Mouse (Mus musculus) midbrain, postnatal 0 days (tissue): ENCODE results near the gene Brd7. TPM values are rescaled to one million over a fixed set of nuclear protein-coding genes. Genes with fewer than 3 reads are reported as not detected.

Experiments
- ATAC-seq: fragments of 200-750 bp; cut with Nextera tagmentation; 2 replicates; pipeline ENCODE4 v1.8.0; 2017; ENCODE audit warnings: moderate number of reproducible peaks, mild to moderate bottlenecking, moderate TSS enrichment, moderate library complexity; ENCODE audit not compliant: low FRiP score
- DNase-seq: peaks from one replicate; pipeline ENCODE4 v3.0.0-alpha.2; 2015; ENCODE audit warnings: low spot score
- H3K27ac ChIP-seq: fragments of 300-500 bp; sonication (generic); 2 replicates; pipeline ENCODE4 v1.5.1; 2014; ENCODE audit warnings: low read depth, mild to moderate bottlenecking, low read length, mixed read lengths
- H3K27me3 ChIP-seq: fragments of 300-500 bp; sonication (generic); 2 replicates; pipeline ENCODE4 v1.6.1; 2014; ENCODE audit warnings: low read length, control low read depth, mixed read lengths; ENCODE audit not compliant: insufficient read depth
- H3K36me3 ChIP-seq: fragments of 300-500 bp; sonication (generic); 2 replicates; pipeline ENCODE4 v1.6.1; 2014; ENCODE audit warnings: low read length, control low read depth, mixed read lengths; ENCODE audit not compliant: insufficient read depth
- H3K4me1 ChIP-seq: fragments of 300-500 bp; sonication (generic); 2 replicates; pipeline ENCODE4 v1.6.1; 2014; ENCODE audit warnings: mild to moderate bottlenecking, control low read depth, antibody characterized with exemption, low read length, mixed read lengths; ENCODE audit not compliant: insufficient read depth
- H3K4me2 ChIP-seq: fragments of 300-500 bp; sonication (generic); 2 replicates; pipeline ENCODE4 v1.6.1; 2014; ENCODE audit warnings: low read depth, mild to moderate bottlenecking, low read length, mixed read lengths; ENCODE audit not compliant: poor library complexity, severe bottlenecking
- H3K4me3 ChIP-seq: fragments of 300-500 bp; sonication (generic); 2 replicates; pipeline ENCODE4 v1.5.1; 2014; ENCODE audit warnings: low read depth, mild to moderate bottlenecking, low read length, moderate library complexity
- H3K9ac ChIP-seq: fragments of 300-500 bp; sonication (generic); replicated peaks from 2 replicates; pipeline ENCODE4 v1.6.1; 2014; ENCODE audit warnings: mild to moderate bottlenecking, low read length, moderate library complexity, mixed read lengths; ENCODE audit not compliant: poor library complexity, severe bottlenecking
- H3K9me3 ChIP-seq: fragments of 300-500 bp; sonication (generic); 2 replicates; pipeline ENCODE4 v1.6.1; 2016; ENCODE audit warnings: low read length, control low read depth
- CTCF ChIP-seq: IDR thresholded peaks from 2 replicates; pipeline ENCODE4 v1.5.1; 2016; ENCODE audit warnings: antibody characterized with exemption, mild to moderate bottlenecking
- WGBS: fragments of 180-500 bp; shearing (Covaris S2); extraction: QIAGEN DNeasy Blood & Tissue Kit; methylation state at CpG from one replicate; pipeline ENCODE4 v1.1.7; 2014; 5-methylcytosine and 5-hydroxymethylcytosine counted together
- polyA plus RNA-seq: library from polyadenylated mRNA; unstranded; fragments of >200 nt; fragmentation: Nextera tagmentation; extraction: Ambion mirVana; gene quantifications from 2 replicates; pipeline ENCODE4 v1.2.1, GENCODE M21; 2015
- total RNA-seq: library from RNA; depleted of rRNA; stranded (reverse); fragments of >200 nt; gene quantifications from 2 replicates; pipeline ENCODE4 v1.2.3, GENCODE M21; 2014

The Brd7 gene
- total and polyA plus RNA-seq, 2 experiments from 2014 or later, result 29.7 to 60.7 TPM

DNA sequence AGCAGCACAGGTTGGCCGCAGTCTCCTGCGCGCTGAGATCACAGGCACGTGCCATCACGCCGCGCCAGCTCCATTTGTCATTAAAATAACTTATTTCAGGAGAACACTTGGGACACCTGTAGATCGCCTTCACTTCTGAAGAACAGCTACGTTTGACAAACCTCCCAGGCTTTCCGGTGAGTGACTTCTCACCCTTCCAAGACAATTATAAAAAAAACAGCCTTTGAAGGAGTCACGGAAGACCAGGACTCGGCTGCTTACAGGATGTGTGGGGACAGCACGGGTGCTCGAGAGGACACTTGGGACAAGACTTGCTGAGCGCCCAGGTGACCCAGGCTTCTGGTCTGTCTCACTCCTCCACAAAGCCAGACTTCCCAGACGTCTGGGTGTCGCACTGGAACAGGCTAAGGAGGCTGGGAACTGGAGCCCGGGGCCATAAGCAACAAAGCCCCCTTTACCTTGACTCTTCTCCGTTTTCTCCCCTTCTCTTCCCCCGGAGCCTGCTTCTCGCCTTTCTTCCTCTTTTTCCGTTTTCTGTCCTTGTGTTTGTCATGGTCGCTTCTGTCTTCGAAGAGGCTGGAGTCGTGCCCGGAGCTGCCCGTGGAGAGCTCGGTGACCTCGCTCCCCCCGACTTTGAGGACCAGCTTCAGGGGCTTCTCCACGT, 818 bp downstream of the Brd7 start:
- peak overlapping the region; percentile 88 for H3K9ac ChIP-seq
- no peak for DNase-seq
- peaks cover 6% of the 10 kb centered on the region; the same call in 1 of the 2 replicates for H3K4me1 ChIP-seq
- H3K4me2 ChIP-seq, result peak overlapping the region; percentile 98
- H3K4me3 ChIP-seq, result peak overlapping the region; percentile 100
- H3K9me3 ChIP-seq, result no peaks in the 10 kb centered on the region
- H3K36me3 ChIP-seq, result peaks cover 6% of the 10 kb centered on the region; the same call in 1 of the 2 replicates
- no peaks in the 10 kb centered on the region for H3K27me3 ChIP-seq
- TF ChIP-seq CTCF, result no peak
- ATAC-seq, result no peak
- peak overlapping the region; percentile 76 for H3K27ac ChIP-seq
- WGBS, result under 1% methylated on average over 31 of the region's 31 CpGs

DNA sequence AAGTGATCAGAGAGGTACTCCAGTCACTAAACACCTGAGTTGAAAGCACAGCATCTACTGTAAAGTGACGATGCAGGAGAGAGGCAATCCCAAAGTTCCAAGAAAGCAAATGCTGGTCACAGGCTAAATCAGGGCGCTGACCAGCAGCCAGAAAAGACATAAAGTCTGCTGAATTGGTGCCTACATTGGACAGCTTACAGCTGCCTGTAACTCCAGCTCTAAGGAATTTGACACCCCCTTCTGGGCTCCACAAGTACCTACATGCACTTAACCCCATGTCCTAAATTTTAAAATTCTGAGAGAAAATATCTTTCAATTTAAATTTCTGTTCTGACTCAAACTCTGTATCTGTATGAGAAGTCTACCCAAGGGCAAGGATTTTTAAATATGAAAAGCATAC, 2.0 kb downstream of the Brd7 start:
- Histone ChIP-seq H3K27ac (no peak overlapping the region), H3K4me2 (peak overlapping the region; percentile 98; the same call in 1 of the 2 replicates), H3K27me3 (no peaks in the 10 kb centered on the region), H3K4me3 (no peak overlapping the region), H3K4me1 (peaks cover 6% of the 10 kb centered on the region; the same call in 1 of the 2 replicates), H3K9me3 (no peaks in the 10 kb centered on the region), H3K36me3 (peaks cover 18% of the 10 kb centered on the region), H3K9ac (no peak overlapping the region)
- TF ChIP-seq CTCF, result peak; percentile 27; the same call in 1 of the 2 replicates
- 85% methylated on average over 2 of the region's 2 CpGs for WGBS
- ATAC-seq, result no peak
- DNase-seq, result no peak

GRCm38 (mm10) chr8:88357946-88358345, 4.0 kb downstream of the Brd7 start:
- no peak for DNase-seq
- Histone ChIP-seq H3K27me3 (no peaks in the 10 kb centered on the region), H3K4me3 (no peak overlapping the region), H3K36me3 (peaks cover 34% of the 10 kb centered on the region), H3K9ac (no peak overlapping the region), H3K9me3 (no peaks in the 10 kb centered on the region), H3K4me2 (no peak overlapping the region), H3K27ac (no peak overlapping the region), H3K4me1 (peaks cover 6% of the 10 kb centered on the region; the same call in 1 of the 2 replicates)
- no peak for ATAC-seq
- 81% methylated on average over 5 of the region's 5 CpGs for WGBS
- peak; percentile 65 for TF ChIP-seq CTCF

- Histone ChIP-seq H3K4me3 (no peak overlapping the region), H3K9ac (no peak overlapping the region), H3K4me1 (peaks cover 6% of the 10 kb centered on the region; the same call in 1 of the 2 replicates), H3K27ac (no peak overlapping the region), H3K9me3 (no peaks in the 10 kb centered on the region), H3K36me3 (peaks cover 39% of the 10 kb centered on the region), H3K27me3 (no peaks in the 10 kb centered on the region), H3K4me2 (no peak overlapping the region)
- DNase-seq, result no peak
- no peak for TF ChIP-seq CTCF
- ATAC-seq, result no peak
- WGBS, result 72% methylated on average over 5 of the region's 5 CpGs
Measured at GRCm38 (mm10) chr8:88357226-88357933, 4.6 kb downstream of the Brd7 start.

GRCm38 (mm10) chr8:88349046-88349445, 12.9 kb downstream of the Brd7 start:
- Histone ChIP-seq H3K4me2 (no peak overlapping the region), H3K27me3 (no peaks in the 10 kb centered on the region), H3K36me3 (peaks cover 66% of the 10 kb centered on the region), H3K9me3 (no peaks in the 10 kb centered on the region), H3K4me3 (no peak overlapping the region), H3K4me1 (no peaks in the 10 kb centered on the region), H3K27ac (no peak overlapping the region), H3K9ac (no peak overlapping the region)
- 80% methylated on average over 2 of the region's 2 CpGs for WGBS
- DNase-seq, result no peak
- no peak for ATAC-seq
- TF ChIP-seq CTCF, result no peak

DNA sequence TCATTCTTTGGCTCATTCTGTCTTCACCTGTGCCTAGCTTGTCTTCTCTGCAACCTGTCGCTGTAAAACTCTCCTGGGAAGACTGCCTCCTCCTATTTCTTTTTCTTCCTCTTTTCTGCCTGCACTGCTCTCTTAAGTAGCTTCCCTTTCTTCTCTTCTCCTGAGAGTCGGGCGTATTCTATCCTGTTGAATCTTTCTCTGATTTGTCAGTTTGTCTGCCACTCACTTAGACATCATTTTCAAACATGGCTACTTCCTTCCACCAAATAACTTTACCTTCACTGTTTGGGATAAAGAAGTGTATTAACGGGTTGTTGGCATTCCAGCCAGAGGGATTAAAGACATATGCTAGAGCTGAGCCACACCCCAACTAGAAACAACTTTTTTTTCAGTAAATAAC, 20.0 kb downstream of the Brd7 start:
- Histone ChIP-seq H3K27me3 (no peaks in the 10 kb centered on the region), H3K27ac (no peak overlapping the region), H3K4me1 (no peaks in the 10 kb centered on the region), H3K9ac (no peak overlapping the region), H3K36me3 (peaks cover 56% of the 10 kb centered on the region), H3K4me3 (no peak overlapping the region), H3K9me3 (no peaks in the 10 kb centered on the region), H3K4me2 (no peak overlapping the region)
- 90% methylated on average over 4 of the region's 4 CpGs for WGBS
- ATAC-seq (no peak), DNase-seq (no peak)
- no peak for TF ChIP-seq CTCF
